Mouse (Mus musculus) embryonic facial prominence, embryonic 11.5 days (tissue): ENCODE results near the gene Sox13. TPM values are rescaled to one million over a fixed set of nuclear protein-coding genes. Genes with fewer than 3 reads are reported as not detected.

Experiments
- ATAC-seq: fragments of 200-750 bp; cut with Nextera tagmentation; replicated peaks from 2 replicates; pipeline ENCODE4 v1.8.0; 2017; ENCODE audit warnings: low read depth; ENCODE audit not compliant: insufficient number of reproducible peaks, low FRiP score, low TSS enrichment
- DNase-seq: peaks from one replicate; pipeline ENCODE4 v3.0.0-alpha.2; 2015; ENCODE audit warnings: low spot score
- H3K27ac ChIP-seq: fragments of 300-500 bp; sonication (generic); replicated peaks from 2 replicates; pipeline ENCODE4 v1.5.1; 2014; ENCODE audit warnings: mild to moderate bottlenecking, low read depth, low read length, control low read depth
- H3K27me3 ChIP-seq: fragments of 300-500 bp; sonication (generic); 2 replicates; pipeline ENCODE4 v1.6.1; 2014; ENCODE audit warnings: mild to moderate bottlenecking, low read length, moderate library complexity, mixed read lengths; ENCODE audit not compliant: control insufficient read depth, insufficient read depth
- H3K36me3 ChIP-seq: fragments of 300-500 bp; sonication (generic); replicated peaks from 2 replicates; pipeline ENCODE4 v1.6.1; 2014; ENCODE audit warnings: low read depth, mild to moderate bottlenecking, low read length, moderate library complexity, mixed read lengths; ENCODE audit not compliant: control insufficient read depth, insufficient read depth
- H3K4me1 ChIP-seq: fragments of 300-500 bp; sonication (generic); 2 replicates; pipeline ENCODE4 v1.6.1; 2014; ENCODE audit warnings: low read length, mixed read lengths; ENCODE audit not compliant: control insufficient read depth, insufficient read depth
- H3K4me2 ChIP-seq: fragments of 300-500 bp; sonication (generic); 2 replicates; pipeline ENCODE4 v1.6.1; 2014; ENCODE audit warnings: low read depth, mild to moderate bottlenecking, control low read depth, low read length, moderate library complexity
- H3K4me3 ChIP-seq: fragments of 300-500 bp; sonication (generic); 2 replicates; pipeline ENCODE4 v1.5.1; 2014; ENCODE audit warnings: low read depth, low read length, control low read depth
- H3K9ac ChIP-seq: fragments of 300-500 bp; sonication (generic); replicated peaks from 2 replicates; pipeline ENCODE4 v1.6.1; 2014; ENCODE audit warnings: mild to moderate bottlenecking, control low read depth, low read length
- H3K9me3 ChIP-seq: fragments of 300-500 bp; sonication (generic); replicated peaks from 2 replicates; pipeline ENCODE4 v1.6.1; 2016; ENCODE audit warnings: mild to moderate bottlenecking, low read length, inconsistent platforms, mixed read lengths; ENCODE audit not compliant: control insufficient read depth
- WGBS: fragments of 180-500 bp; shearing (Covaris S2); extraction: QIAGEN DNeasy Blood & Tissue Kit; methylation state at CpG from one replicate; pipeline ENCODE4 v1.1.7; 2014; 5-methylcytosine and 5-hydroxymethylcytosine counted together
- polyA plus RNA-seq: library from polyadenylated mRNA; unstranded; fragments of >200 nt; fragmentation: Nextera tagmentation; extraction: Ambion mirVana; gene quantifications from 2 replicates; pipeline ENCODE4 v1.2.1, GENCODE M21; 2014

Sox13 gene
- polyA plus RNA-seq, 1 experiment from 2014 or later: 5.7 TPM

DNA sequence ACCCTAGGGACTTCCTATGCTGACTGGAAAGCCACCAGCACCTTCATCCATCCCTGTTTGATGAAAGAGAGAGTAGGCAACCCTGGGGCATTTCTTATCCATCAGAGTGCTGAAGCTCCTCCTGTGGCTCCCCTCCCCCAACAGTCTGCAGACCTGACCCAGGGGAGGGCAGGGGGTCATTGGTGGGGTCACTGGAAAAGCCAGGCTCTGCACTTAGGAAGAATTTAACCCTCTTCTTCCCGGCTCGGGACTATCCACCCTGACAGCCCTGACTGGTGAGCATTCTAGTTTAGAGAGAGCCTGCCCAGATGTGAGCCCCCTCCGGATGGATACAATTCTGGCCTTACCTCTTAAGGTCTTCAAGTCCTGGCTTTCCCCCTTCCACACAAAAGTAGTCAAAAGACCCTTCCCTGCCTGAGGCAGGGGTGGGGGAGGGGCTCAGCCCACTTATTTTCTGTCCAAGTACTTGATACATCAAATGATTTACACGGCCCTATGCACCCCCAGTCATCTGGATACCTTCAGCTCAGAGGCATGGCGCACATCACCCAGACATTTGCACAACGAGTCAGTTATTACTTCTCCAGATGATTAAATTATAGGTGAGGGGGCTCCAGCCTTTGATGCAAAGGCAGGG lies 15.2 kb downstream of the Sox13 start:
- Histone ChIP-seq H3K4me2 (no peak overlapping the region), H3K36me3 (no peaks in the 10 kb centered on the region), H3K9me3 (no peaks in the 10 kb centered on the region), H3K27ac (0 out of 2 replicates have a peak overlapping the region, but pooled peaks have one; percentile 35), H3K4me1 (peaks cover 10% of the 10 kb centered on the region), H3K27me3 (no peaks in the 10 kb centered on the region), H3K4me3 (no peak overlapping the region), H3K9ac (no peak overlapping the region; the same call in 1 of the 2 replicates)
- DNase-seq (peak; percentile 52), ATAC-seq (peak; percentile 68; the same call in 1 of the 2 replicates)
- 3% methylated on average over 6 of the region's 6 CpGs for WGBS

- Histone ChIP-seq H3K9ac (peak overlapping the region; percentile 4; the same call in 1 of the 2 replicates), H3K4me2 (no peak overlapping the region), H3K9me3 (no peaks in the 10 kb centered on the region), H3K27me3 (no peaks in the 10 kb centered on the region), H3K27ac (peak overlapping the region; percentile 62; the same call in 1 of the 2 replicates), H3K36me3 (no peaks in the 10 kb centered on the region), H3K4me3 (no peak overlapping the region), H3K4me1 (peaks cover 10% of the 10 kb centered on the region)
- DNase-seq: no peak
- 20% methylated on average over 9 of the region's 9 CpGs for WGBS
- no peak for ATAC-seq
Measured at GRCm38 (mm10) chr1:133408321-133408720, 15.9 kb downstream of the Sox13 start.

- ATAC-seq (no peak), DNase-seq (peak; percentile 25)
- WGBS: 50% methylated on average over 6 of the region's 6 CpGs
- no peaks in the 10 kb centered on the region for H3K9me3 ChIP-seq
- no peak overlapping the region for H3K9ac ChIP-seq
- peaks cover 10% of the 10 kb centered on the region for H3K4me1 ChIP-seq
- no peaks in the 10 kb centered on the region for H3K36me3 ChIP-seq
- no peak overlapping the region for H3K4me2 ChIP-seq
- H3K27me3 ChIP-seq: no peaks in the 10 kb centered on the region
- no peak overlapping the region for H3K27ac ChIP-seq
- no peak overlapping the region for H3K4me3 ChIP-seq
Measured at GRCm38 (mm10) chr1:133407436-133407835, 16.7 kb downstream of the Sox13 start.

- no peaks in the 10 kb centered on the region for H3K36me3 ChIP-seq
- WGBS: 76% methylated on average over 7 of the region's 7 CpGs
- H3K4me1 ChIP-seq: peaks cover 10% of the 10 kb centered on the region
- no peak overlapping the region for H3K9ac ChIP-seq
- H3K4me3 ChIP-seq: no peak overlapping the region
- ATAC-seq (no peak), DNase-seq (no peak)
- no peak overlapping the region for H3K27ac ChIP-seq
- H3K27me3 ChIP-seq: no peaks in the 10 kb centered on the region
- H3K9me3 ChIP-seq: no peaks in the 10 kb centered on the region
- no peak overlapping the region for H3K4me2 ChIP-seq
Measured at GRCm38 (mm10) chr1:133406614-133407013, 17.6 kb downstream of the Sox13 start.

DNA sequence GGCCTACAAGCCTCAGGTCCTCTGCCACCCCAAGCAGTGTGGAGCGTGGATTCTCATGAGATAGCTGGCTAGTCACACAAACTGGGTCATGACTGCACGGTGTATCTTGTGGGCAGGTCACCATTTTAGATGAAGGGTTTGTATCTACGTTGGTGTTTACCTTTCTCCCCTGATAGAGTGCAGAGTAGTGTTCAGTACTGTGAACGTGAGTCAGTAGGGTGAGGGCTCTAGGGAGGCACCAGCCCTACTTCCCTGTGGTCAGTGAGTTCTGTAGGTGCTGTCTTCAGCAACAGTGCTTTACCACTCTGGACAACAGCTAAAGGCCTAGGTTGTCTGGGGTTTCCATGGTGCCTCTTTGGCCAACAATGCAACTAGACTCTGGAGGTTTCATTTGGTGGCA lies 20.2 kb downstream of the Sox13 start:
- Histone ChIP-seq H3K27me3 (no peaks in the 10 kb centered on the region), H3K4me1 (peaks cover 6% of the 10 kb centered on the region), H3K36me3 (no peaks in the 10 kb centered on the region), H3K27ac (no peak overlapping the region), H3K4me3 (no peak overlapping the region), H3K9ac (no peak overlapping the region), H3K9me3 (no peaks in the 10 kb centered on the region), H3K4me2 (no peak overlapping the region)
- ATAC-seq: no peak
- WGBS: 88% methylated on average over 4 of the region's 4 CpGs
- no peak for DNase-seq

DNA sequence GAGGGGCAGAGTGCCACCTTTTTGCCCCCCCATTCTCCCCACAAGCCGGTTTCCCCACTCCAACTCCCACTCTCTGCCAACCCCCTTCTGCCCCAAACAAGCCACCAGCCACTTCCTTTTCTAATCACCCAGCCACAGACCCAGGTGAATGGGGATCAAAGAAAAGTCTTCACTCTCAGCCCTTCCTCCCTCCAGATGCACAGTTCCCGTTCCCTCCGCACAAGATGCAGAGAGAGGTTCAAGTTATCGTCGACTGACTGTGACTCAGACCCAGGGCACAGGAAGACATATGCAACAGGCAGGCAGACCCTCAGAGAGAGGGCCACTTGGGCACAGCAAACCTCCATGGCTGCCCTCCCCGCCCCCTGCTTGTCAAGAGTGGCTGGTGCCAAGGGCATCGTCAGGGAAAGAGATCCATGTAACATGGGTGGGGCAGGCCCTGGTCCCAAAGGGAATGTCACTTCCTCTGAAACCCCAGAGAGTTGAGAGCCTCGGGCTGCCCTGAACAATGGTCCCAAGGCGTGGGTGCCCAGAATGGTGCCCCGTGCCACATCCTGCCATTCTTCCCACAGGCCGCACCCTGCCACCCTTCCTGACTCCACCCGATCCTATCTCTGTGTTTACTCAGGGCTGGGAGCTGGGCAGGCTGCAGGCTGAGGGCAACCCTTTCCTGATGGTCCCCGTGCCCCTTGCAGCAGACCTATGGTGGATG lies 24.0 kb downstream of the Sox13 start:
- no peaks in the 10 kb centered on the region for H3K36me3 ChIP-seq
- ATAC-seq (no peak), DNase-seq (no peak)
- H3K4me3 ChIP-seq: no peak overlapping the region
- H3K4me1 ChIP-seq: no peaks in the 10 kb centered on the region
- WGBS: 73% methylated on average over 13 of the region's 13 CpGs
- no peak overlapping the region for H3K9ac ChIP-seq
- H3K4me2 ChIP-seq: no peak overlapping the region
- no peaks in the 10 kb centered on the region for H3K27me3 ChIP-seq
- no peak overlapping the region for H3K27ac ChIP-seq
- no peaks in the 10 kb centered on the region for H3K9me3 ChIP-seq

- ATAC-seq (peak; percentile 60), DNase-seq (peak; percentile 54)
- Histone ChIP-seq H3K9ac (peak overlapping the region; percentile 46), H3K36me3 (no peaks in the 10 kb centered on the region; the same call in 1 of the 2 replicates), H3K9me3 (no peaks in the 10 kb centered on the region), H3K4me2 (0 out of 2 replicates have a peak overlapping the region, but pooled peaks have one; percentile 2), H3K4me3 (no peak overlapping the region), H3K4me1 (no peaks in the 10 kb centered on the region), H3K27ac (peak overlapping the region; percentile 48), H3K27me3 (no peaks in the 10 kb centered on the region)
- 14% methylated on average over 17 of the region's 17 CpGs for WGBS
Measured at GRCm38 (mm10) chr1:133397483-133398237, 26.5 kb downstream of the Sox13 start.
